Mouse (Mus musculus) lung, embryonic 15.5 days (tissue): ENCODE results near the gene Ifitm1. TPM values are rescaled to one million over a fixed set of nuclear protein-coding genes. Genes with fewer than 3 reads are reported as not detected.

ENCODE experiments used
- ATAC-seq: fragments of 200-750 bp; cut with Nextera tagmentation; 2 replicates; pipeline ENCODE4 v1.8.0; 2017; ENCODE audit warnings: moderate number of reproducible peaks, borderline replicate concordance; ENCODE audit not compliant: low FRiP score, low TSS enrichment; ENCODE audit errors: extremely low read depth
- H3K27ac ChIP-seq: fragments of 300-500 bp; sonication (generic); 2 replicates; pipeline ENCODE4 v1.5.1; 2015; ENCODE audit warnings: moderate library complexity, mild to moderate bottlenecking, inconsistent platforms
- H3K27me3 ChIP-seq: fragments of 300-500 bp; sonication (generic); 2 replicates; pipeline ENCODE4 v1.6.1; 2015; ENCODE audit warnings: inconsistent platforms
- H3K36me3 ChIP-seq: fragments of 300-500 bp; sonication (generic); 2 replicates; pipeline ENCODE4 v1.6.1; 2015; ENCODE audit warnings: inconsistent platforms
- H3K4me1 ChIP-seq: fragments of 300-500 bp; sonication (generic); 2 replicates; pipeline ENCODE4 v1.6.1; 2015; ENCODE audit warnings: inconsistent platforms
- H3K4me2 ChIP-seq: fragments of 300-500 bp; sonication (generic); 2 replicates; pipeline ENCODE4 v1.6.1; 2015; ENCODE audit warnings: inconsistent platforms, mild to moderate bottlenecking, moderate library complexity
- H3K4me3 ChIP-seq: fragments of 300-500 bp; sonication (generic); 2 replicates; pipeline ENCODE4 v1.5.1; 2015; ENCODE audit warnings: mild to moderate bottlenecking, inconsistent platforms
- H3K9ac ChIP-seq: fragments of 300-500 bp; sonication (generic); 2 replicates; pipeline ENCODE4 v1.6.1; 2015; ENCODE audit warnings: inconsistent platforms
- H3K9me3 ChIP-seq: fragments of 300-500 bp; sonication (generic); 2 replicates; pipeline ENCODE4 v1.6.1; 2016; ENCODE audit warnings: inconsistent platforms
- WGBS: fragments of 180-500 bp; shearing (Covaris S2); methylation state at CpG from one replicate; pipeline ENCODE4 v1.1.7; 2015; 5-methylcytosine and 5-hydroxymethylcytosine counted together
- polyA plus RNA-seq: library from polyadenylated mRNA; unstranded; fragments of >200 nt; fragmentation: Nextera tagmentation; extraction: Ambion mirVana; gene quantifications from 2 replicates; pipeline ENCODE4 v1.2.1, GENCODE M21; 2015

The Ifitm1 gene
- polyA plus RNA-seq, 1 experiment from 2014 or later, result 54.5 TPM

DNA sequence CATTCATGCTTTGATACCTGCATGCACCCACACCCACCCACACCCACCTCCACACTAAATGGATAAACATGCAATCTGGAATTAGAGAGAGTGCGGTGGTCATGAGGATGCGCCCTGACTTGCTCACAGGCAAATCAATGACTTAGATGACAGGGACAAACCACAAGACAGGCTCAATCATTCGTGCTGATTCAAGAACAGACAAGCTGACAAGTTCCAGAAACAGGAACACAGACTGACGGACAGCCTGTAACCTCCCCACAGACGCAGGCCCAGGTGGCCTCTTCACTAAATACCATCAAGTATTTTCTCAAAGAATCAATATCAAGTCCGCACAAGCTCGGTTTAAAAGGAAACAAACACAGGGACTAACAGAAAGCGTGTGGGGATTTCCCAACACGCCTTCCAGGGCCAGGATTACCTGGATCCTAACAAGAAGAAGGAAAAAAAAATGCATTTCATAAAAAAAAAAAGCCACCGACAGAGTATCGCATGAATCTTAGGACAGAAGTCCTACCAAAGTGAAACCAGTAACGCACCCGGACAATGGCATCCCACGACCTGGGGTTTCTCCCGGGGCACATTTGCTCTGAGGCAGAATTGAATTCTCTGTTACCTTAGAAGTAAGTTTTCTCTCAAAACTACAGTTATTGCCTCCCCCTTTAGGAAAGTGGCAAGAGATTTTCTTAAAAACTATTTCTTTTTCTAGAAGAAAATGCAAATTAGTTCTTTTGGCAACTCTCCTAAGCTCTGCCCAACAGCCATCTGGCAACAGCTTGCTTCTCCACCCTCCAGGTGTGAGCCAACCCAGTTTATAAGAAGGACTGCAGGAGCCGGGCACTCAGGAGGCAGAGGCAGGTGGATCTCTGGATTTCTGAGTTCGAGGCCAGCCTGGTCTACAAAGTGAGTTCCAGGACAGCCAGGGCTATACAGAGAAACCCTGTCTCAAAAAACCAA, 20.4 kb downstream of the Ifitm1 start:
- 78% methylated on average over 17 of the region's 17 CpGs for WGBS
- H3K4me1 ChIP-seq, result peaks cover 6% of the 10 kb centered on the region; the same call in 1 of the 2 replicates
- H3K4me3 ChIP-seq, result no peak overlapping the region
- H3K36me3 ChIP-seq, result no peaks in the 10 kb centered on the region
- ATAC-seq, result no peak
- H3K27ac ChIP-seq, result no peak overlapping the region
- no peak overlapping the region for H3K4me2 ChIP-seq
- H3K9ac ChIP-seq, result no peak overlapping the region
- no peaks in the 10 kb centered on the region for H3K27me3 ChIP-seq
- no peaks in the 10 kb centered on the region for H3K9me3 ChIP-seq

DNA sequence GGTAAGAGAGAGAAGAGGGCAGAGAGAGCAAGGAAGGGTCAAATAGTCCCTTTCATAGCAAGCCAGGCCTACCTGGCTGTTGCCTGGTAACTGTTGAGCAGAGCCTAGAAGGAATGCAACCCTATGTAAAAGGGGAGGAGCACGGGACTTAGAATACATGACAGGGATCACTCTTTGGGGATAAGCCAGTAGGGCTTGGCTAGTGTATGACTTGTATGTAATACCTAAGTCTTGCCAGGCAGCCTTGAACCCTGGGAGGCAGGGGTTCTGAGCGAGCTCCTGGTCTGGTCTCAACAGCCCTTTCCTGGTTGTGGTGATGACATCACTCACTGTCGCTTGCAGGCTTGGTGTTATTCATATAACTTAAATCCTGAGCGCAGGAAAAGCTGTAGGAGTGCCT, 22.0 kb downstream of the Ifitm1 start:
- H3K9ac ChIP-seq, result no peak overlapping the region
- H3K27ac ChIP-seq, result no peak overlapping the region
- no peaks in the 10 kb centered on the region for H3K27me3 ChIP-seq
- no peak overlapping the region for H3K4me2 ChIP-seq
- H3K9me3 ChIP-seq, result no peaks in the 10 kb centered on the region
- peaks cover 6% of the 10 kb centered on the region; the same call in 1 of the 2 replicates for H3K4me1 ChIP-seq
- 53% methylated on average over 4 of the region's 4 CpGs for WGBS
- ATAC-seq, result no peak
- no peaks in the 10 kb centered on the region for H3K36me3 ChIP-seq
- H3K4me3 ChIP-seq, result no peak overlapping the region

DNA sequence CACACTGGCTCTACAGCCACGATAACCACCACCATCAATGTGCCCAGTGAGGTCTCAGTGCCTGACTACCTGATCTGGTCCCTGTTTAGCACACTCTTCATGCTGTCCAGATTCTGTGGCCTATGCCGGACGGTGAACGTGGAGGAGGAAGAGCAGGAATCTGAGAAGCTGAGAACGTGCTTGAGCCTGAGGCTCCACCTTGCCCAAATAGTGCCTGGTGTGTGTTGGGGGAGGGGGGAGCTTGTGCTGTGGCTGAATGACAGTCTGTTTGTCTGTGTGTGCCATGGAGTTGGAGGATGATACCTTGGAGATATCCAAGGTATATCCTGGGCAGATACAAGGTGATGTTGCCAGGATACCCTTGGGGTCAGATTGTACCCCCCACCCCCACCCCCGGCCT, 23.2 kb downstream of the Ifitm1 start:
- Histone ChIP-seq H3K4me1 (peaks cover 6% of the 10 kb centered on the region; the same call in 1 of the 2 replicates), H3K4me3 (no peak overlapping the region), H3K9ac (no peak overlapping the region), H3K27ac (no peak overlapping the region), H3K36me3 (no peaks in the 10 kb centered on the region), H3K27me3 (no peaks in the 10 kb centered on the region), H3K4me2 (no peak overlapping the region), H3K9me3 (no peaks in the 10 kb centered on the region)
- WGBS, result 46% methylated on average over 6 of the region's 6 CpGs
- ATAC-seq, result no peak

DNA sequence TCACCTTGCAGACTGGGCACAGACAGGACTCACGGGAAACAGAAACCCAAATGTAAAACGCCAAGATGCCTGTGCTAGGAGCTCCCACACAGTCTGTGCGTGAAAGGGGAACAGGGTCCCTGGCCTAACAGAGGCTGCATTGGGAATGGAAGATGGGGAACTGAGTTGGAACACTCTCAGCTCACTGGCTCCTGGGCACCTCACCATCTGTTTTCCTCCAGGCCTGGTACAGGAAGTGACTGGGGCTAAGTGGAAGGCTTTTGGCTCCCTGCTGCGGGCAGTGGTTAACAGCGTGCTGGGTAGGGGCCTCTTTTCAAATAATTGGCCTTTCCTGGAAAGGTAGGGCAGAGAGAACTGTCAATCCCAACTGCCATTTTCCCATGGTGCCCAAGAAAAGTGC, 23.6 kb downstream of the Ifitm1 start:
- no peaks in the 10 kb centered on the region for H3K27me3 ChIP-seq
- 46% methylated on average over 5 of the region's 5 CpGs for WGBS
- H3K4me3 ChIP-seq, result no peak overlapping the region
- no peaks in the 10 kb centered on the region for H3K9me3 ChIP-seq
- no peak overlapping the region for H3K4me2 ChIP-seq
- ATAC-seq, result no peak
- peaks cover 6% of the 10 kb centered on the region; the same call in 1 of the 2 replicates for H3K4me1 ChIP-seq
- no peaks in the 10 kb centered on the region for H3K36me3 ChIP-seq
- H3K27ac ChIP-seq, result no peak overlapping the region
- no peak overlapping the region for H3K9ac ChIP-seq

DNA sequence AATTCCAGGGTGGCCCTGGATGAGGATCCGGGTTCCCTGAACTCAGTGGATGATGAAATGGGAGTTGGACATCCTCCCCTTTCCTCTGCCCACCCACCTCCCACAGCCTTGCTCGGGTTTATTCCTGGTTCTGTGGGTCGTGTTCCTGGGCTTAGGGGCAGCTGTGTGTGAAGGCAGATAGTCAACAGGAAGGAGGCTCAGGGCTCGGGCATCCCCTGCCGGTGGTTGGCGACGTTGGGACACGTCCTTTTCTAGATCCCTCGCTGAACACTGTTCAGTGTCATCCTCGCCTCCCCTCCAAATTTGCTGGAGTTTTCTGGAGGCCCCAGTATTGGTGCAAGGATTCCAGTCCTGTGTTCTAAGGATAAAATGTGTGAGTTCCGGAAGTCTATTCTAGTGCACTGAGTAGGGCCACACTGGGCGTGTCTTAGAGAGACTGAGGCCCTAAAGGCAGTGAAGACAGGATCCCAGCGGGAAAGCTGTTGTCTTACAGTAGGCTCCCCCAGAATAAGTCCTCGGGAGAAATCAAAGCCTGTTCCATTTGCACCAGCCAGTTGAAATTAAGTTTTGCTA, 24.2 kb downstream of the Ifitm1 start:
- H3K9ac ChIP-seq, result no peak overlapping the region
- no peaks in the 10 kb centered on the region for H3K27me3 ChIP-seq
- H3K9me3 ChIP-seq, result no peaks in the 10 kb centered on the region
- ATAC-seq, result no peak
- H3K27ac ChIP-seq, result no peak overlapping the region
- no peaks in the 10 kb centered on the region for H3K36me3 ChIP-seq
- H3K4me3 ChIP-seq, result no peak overlapping the region
- 79% methylated on average over 14 of the region's 14 CpGs for WGBS
- H3K4me2 ChIP-seq, result no peak overlapping the region
- H3K4me1 ChIP-seq, result peaks cover 6% of the 10 kb centered on the region; the same call in 1 of the 2 replicates

DNA sequence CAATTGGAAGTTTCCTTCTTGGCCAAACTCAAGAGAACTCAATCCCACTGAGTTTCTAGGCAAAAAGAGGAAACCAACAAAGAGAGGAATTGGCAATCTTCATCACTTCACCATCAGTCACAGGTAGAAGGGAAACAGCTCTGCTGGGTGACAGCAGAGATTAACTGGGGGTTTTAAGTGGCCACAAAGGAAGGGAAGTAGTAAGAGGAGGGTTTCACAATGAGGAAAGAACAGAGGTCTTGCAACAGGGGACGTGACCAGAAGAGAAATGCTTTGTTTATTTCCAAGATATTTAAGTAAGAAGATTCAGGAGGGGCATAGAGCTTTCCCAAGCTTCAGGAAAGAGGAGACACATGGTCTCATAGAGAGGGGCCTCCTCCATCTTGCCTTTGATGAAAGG, 30.8 kb downstream of the Ifitm1 start:
- no peak overlapping the region for H3K9ac ChIP-seq
- no peak overlapping the region for H3K27ac ChIP-seq
- no peak for ATAC-seq
- H3K9me3 ChIP-seq, result no peaks in the 10 kb centered on the region
- no peaks in the 10 kb centered on the region for H3K27me3 ChIP-seq
- no peak overlapping the region for H3K4me2 ChIP-seq
- H3K4me1 ChIP-seq, result no peaks in the 10 kb centered on the region
- 30% methylated on average over 1 of the region's 1 CpGs for WGBS
- no peaks in the 10 kb centered on the region for H3K36me3 ChIP-seq
- H3K4me3 ChIP-seq, result no peak overlapping the region

DNA sequence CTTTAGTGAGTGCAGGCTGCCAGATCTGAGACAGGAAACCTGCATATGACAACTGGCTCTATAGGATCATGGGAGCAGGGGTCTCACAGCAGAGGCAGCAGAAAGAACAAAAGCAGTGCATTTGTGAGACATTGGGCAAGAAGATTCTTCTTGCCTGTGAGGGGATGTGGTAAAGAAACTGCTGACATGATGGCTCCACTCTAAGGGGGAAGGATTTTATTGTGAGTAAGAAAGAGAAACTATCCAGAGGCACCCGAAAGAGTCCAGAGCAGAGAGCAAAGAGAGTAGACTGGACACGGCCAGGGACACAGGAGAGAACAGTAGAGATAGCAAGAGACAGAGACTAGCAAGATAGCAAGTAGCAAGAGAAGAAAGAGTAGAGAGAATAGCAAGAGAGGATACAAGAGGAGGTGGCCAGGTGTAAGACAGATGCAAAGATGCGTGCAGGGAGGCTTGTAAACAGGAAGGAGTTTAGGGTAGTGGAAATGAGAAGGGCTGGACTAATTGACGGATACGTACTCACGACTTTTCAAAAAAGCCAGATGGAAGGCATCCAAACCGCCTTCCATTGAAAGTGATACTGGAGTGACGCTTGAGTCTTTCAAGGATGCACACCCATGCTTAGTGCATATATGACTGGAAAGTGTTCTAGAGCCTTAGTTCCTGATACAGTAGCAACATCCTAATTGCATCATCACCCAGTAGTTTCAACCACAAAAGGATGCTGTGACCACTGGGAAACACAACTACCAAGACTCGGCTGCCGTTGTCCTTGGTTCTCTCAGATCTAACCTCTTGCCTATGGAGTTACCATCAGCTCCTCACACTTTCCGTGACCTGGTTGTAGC, 32.1 kb downstream of the Ifitm1 start:
- 66% methylated on average over 11 of the region's 11 CpGs for WGBS
- ATAC-seq, result no peak
- H3K36me3 ChIP-seq, result no peaks in the 10 kb centered on the region
- H3K27ac ChIP-seq, result no peak overlapping the region
- H3K4me2 ChIP-seq, result no peak overlapping the region
- H3K4me3 ChIP-seq, result no peak overlapping the region
- no peaks in the 10 kb centered on the region for H3K4me1 ChIP-seq
- no peaks in the 10 kb centered on the region for H3K27me3 ChIP-seq
- no peaks in the 10 kb centered on the region for H3K9me3 ChIP-seq
- no peak overlapping the region for H3K9ac ChIP-seq

DNA sequence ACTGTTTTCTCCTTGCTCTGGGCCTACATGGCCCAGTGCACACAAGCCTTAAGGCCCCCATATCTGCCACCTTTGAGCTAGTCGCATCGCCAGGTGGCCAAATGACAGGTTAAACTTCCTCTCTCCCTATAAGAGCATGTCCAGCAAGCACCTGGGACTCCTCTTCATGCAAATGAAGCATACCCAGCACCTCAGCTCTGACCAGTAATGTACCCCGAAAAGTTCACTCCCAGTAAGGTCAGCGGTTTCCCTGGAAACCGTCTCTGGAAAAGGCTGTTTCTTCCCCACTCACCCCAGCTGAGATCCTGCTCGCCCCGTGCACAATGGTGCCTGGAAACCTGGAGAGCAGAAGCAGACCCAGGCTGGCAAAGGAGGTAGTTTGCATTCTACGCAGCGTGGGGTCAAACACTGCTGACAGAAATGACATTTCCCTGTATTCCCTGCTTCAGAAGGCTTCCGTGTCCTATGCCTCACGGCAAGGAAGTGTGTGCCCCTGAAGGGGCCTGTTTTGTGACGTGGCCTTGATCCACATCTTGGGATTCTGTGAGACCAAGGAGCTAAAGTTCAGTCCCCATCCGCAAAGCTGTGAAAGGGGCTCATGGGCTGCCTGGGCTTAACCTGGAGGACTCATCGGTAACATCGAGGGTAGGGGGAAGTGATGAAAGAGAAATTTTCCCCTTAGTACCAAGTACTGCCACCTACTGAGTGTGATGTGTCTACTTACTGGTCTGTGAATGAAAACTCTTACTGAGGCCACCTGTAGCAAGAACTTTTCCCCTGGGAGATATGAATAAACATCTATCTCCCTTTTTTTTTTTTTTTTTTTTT, 34.1 kb downstream of the Ifitm1 start:
- 72% methylated on average over 15 of the region's 15 CpGs for WGBS
- no peaks in the 10 kb centered on the region for H3K4me1 ChIP-seq
- H3K27me3 ChIP-seq, result no peaks in the 10 kb centered on the region
- H3K27ac ChIP-seq, result no peak overlapping the region
- H3K36me3 ChIP-seq, result no peaks in the 10 kb centered on the region
- H3K4me2 ChIP-seq, result no peak overlapping the region
- ATAC-seq, result no peak
- H3K4me3 ChIP-seq, result no peak overlapping the region
- no peak overlapping the region for H3K9ac ChIP-seq
- no peaks in the 10 kb centered on the region for H3K9me3 ChIP-seq

DNA sequence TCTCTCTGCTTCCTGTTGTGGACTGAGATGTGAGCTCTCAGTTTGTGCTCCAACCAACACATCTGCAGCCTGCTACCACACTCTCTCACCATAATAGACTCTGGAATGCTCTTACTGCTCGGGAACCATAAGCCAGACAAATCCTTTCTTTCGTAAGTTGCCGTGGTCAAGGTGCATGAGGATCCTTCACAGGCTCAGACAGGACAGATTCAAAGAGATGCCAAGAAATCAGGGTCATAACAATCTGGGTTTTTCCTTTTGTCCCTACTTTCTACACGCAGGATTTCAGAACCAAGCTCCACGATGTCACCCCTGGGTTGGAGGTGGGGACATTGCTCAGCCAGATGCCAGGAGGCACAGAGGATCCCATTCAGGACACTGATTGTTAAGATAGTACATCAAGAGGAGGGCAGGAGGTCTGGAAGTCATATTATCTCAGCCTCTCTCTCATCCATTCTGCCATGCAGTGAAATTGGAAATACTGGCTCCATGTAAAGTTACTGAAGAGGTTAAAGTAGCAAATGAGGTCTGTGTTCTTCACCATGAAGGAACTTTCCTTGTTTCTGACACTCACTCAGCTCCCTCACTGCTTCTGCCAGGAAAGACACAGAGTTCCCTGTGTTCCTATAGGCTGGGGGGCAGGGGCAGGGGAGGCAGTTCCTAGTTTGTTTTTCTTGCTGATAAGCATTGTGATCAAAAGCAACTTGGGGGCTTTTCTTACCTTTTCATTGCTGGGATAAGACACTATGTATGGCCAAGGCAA, 36.4 kb downstream of the Ifitm1 start:
- Histone ChIP-seq H3K27ac (no peak overlapping the region), H3K36me3 (no peaks in the 10 kb centered on the region), H3K4me1 (peaks cover 3% of the 10 kb centered on the region), H3K9ac (no peak overlapping the region), H3K27me3 (no peaks in the 10 kb centered on the region), H3K4me3 (no peak overlapping the region), H3K4me2 (no peak overlapping the region), H3K9me3 (no peaks in the 10 kb centered on the region)
- ATAC-seq, result no peak
- WGBS, result 73% methylated on average over 5 of the region's 5 CpGs

DNA sequence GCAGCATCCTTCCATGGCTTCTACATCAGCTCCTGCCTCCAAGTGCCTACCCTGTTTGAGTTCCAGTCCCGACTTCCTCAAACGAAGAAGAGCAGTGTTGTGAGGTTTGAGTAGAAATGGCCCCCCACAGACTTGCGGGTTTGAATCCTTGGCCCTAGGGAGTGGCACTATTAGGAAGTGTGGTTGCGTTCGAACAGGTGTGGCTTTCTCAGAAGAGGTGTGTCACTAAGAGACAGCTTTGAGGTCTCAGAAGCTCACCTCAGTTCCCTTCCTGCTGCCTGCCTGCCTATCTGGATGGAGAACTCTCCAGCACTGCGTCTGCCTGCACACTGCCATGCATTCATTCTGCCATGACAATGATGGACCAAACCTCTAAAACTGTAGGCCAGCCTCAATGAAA, 39.4 kb downstream of the Ifitm1 start:
- Histone ChIP-seq H3K27me3 (no peaks in the 10 kb centered on the region), H3K4me3 (no peak overlapping the region), H3K4me1 (peaks cover 29% of the 10 kb centered on the region), H3K36me3 (no peaks in the 10 kb centered on the region), H3K9ac (no peak overlapping the region), H3K9me3 (no peaks in the 10 kb centered on the region), H3K27ac (no peak overlapping the region), H3K4me2 (no peak overlapping the region)
- WGBS, result 87% methylated on average over 6 of the region's 6 CpGs
- ATAC-seq, result no peak

DNA sequence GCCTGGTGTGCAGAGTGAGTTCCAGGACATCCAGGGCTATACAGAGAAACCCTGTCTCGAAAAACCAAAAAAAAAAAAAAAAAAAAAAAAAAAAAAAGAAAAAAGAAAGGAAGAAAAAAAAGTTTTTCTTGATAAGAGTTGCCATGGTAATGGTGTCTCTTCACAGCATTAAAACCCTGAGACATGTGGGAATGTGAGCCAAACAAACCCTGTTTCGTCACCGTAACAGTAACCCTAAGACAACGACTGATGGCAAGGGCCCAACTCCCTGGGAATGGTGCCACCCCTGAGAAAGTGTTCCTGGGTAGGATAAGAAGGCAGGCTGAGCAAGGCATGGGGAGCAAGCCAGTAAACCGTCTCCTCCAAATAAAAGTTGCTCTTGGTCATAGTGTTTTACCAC, 39.9 kb downstream of the Ifitm1 start:
- H3K9ac ChIP-seq, result no peak overlapping the region
- H3K27me3 ChIP-seq, result no peaks in the 10 kb centered on the region
- 53% methylated on average over 5 of the region's 5 CpGs for WGBS

More for the DNA sequence above, 39.9 kb downstream of the Ifitm1 start:
- Histone ChIP-seq H3K27ac (no peak overlapping the region), H3K4me1 (peaks cover 29% of the 10 kb centered on the region), H3K4me3 (no peak overlapping the region), H3K36me3 (no peaks in the 10 kb centered on the region), H3K4me2 (no peak overlapping the region), H3K9me3 (no peaks in the 10 kb centered on the region)
- no peak for ATAC-seq
